Mouse (Mus musculus) T-helper 17 cell (primary cell): ENCODE measurements around the gene Rgs17.
"Not testable (repeated sequence)": the region's sequence is repeated elsewhere in the genome, so short reads cannot be mapped to it uniquely, and the experiment has no call there.

Source experiments
- in situ Hi-C, 2 experiments: fragments of 300-600 bp; cut with MboI, MseI; formaldehyde crosslinking; loops; 1 replicate in 1 of 2; 2 replicates in 1 of 2; pipeline ENCODE4 v1.15.1; 2025; ENCODE audit warnings: high pct_unique_total_duplicates in 2 of 2

The Rgs17 gene

GRCm38 (mm10) chr10:5922294-5922828, at the start of gene Rgs17:
Gene Rgs17, minus strand, starts transcription at chr10:5922400.
- in situ Hi-C loops, result no loop called here

DNA sequence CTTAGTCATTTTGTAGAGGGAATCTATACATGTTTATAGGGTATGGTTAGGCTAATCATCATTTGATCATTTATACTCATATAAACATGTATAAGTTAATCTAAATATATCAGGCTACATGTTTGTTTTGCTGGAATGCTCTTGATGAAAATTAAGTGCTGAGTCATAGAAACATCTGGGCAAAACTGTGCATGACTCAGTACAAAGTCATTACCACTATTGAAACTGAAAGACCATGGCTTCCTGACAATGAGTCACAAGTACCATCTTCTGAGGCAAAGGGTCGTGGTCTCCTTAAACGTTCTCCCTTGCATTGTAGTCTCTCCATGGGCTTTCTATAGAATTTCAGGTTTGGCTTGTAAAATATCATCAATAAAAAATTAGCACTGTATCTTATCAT, 45.5 kb upstream of the Rgs17 start:
- in situ Hi-C loops, result no loop called here

DNA sequence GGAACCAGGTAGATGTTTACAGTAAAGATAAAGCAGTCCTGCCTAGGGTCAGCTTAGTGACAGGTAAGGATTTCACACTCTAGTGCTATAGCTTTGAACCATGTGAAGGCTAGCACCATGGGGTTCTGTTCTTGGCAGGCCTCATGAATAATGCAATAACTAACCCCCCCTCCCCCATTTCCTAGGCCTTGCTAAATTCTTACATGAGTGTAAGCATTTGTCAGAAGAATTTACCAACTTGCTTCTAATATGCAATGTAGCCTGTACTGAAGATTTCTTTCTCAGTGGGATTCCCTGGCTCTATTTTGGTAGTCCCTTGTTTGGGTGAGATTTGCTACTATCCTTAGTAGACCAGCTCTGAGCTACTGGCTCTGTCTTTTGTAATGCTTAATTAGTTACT, 31.6 kb upstream of the Rgs17 start:
- in situ Hi-C loops, result not testable (repeated sequence)

GRCm38 (mm10) chr10:5924261-5924660, 2.1 kb upstream of the Rgs17 start:
- in situ Hi-C loops, result no loop called here

DNA sequence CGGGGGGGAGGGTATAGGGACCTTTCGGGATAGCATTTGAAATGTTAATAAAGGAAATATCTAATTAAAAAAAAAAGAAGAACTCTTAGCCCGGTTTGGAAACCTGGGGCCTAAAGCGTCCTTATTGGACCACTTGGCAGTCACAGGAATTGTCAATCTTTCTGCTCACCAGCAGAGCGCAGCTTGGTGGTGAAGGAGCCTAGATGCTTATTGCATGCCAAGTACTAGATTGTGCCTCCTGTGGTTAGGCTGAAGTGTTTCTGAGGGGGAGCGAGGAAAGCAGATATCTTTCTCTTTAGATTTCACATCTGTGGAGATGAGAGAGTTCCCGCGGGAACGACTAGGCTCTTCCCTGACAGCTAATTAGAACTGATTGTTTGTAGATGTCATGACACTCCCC, 896 bp upstream of the Rgs17 start:
- in situ Hi-C loops, result no loop called here

- in situ Hi-C loops, result no loop called here
Observed at GRCm38 (mm10) chr10:5921771-5922170, 429 bp downstream of the Rgs17 start.

DNA sequence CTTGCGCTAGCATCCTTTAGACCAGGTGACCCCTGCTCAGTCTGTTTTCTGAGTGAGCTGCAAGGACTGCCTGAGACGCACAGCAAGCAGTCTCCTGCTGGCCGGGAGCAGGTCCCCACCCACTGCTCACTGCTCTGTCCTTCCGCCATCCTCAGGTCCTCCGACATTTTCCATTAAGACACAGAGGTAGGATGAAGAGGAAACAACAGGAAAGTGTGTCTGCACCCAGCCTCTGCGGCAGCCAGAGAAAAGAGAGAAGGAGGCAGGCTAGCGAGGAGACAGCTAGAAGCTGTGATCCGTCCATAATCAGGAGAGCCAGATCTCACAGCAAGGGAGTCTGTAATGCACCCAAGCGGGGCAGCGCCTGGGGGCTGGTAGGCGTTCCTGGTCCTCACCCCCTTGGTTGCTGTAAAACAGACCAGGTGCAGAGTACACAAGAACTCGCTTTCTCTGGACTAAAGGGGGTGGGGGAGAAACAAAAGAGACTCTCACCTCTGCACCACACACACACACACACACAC, 1.1 kb downstream of the Rgs17 start:
- in situ Hi-C loops, result no loop called here

- in situ Hi-C loops, result no loop called here
Observed at GRCm38 (mm10) chr10:5904399-5904798, 17.8 kb downstream of the Rgs17 start.

DNA sequence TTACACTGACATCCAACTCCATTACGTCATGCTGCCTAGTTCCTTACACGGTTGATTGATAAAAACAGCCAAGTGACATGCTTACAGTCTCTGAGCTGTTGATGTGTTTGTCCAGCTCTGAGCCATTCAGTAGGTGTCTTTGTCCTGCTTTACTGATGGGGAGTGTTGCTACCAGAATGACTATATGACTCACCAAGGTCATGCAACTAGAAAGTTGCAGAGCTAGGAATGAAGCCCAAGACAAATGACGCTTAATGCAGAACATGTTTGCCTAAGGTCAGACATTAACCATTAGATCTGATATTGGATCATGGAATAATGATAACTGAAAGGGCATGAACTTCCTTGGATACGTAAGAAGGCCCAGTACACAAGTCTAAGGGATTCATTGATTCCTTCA, 20.4 kb downstream of the Rgs17 start:
- in situ Hi-C loops, result no loop called here

GRCm38 (mm10) chr10:5900731-5901130, 21.5 kb downstream of the Rgs17 start:
- in situ Hi-C loops, result no loop called here

- in situ Hi-C loops, result no loop called here
Observed at GRCm38 (mm10) chr10:5877106-5877505, 45.1 kb downstream of the Rgs17 start.

- in situ Hi-C loops, result no loop called here
Observed at GRCm38 (mm10) chr10:5871081-5871480, 51.1 kb downstream of the Rgs17 start.

DNA sequence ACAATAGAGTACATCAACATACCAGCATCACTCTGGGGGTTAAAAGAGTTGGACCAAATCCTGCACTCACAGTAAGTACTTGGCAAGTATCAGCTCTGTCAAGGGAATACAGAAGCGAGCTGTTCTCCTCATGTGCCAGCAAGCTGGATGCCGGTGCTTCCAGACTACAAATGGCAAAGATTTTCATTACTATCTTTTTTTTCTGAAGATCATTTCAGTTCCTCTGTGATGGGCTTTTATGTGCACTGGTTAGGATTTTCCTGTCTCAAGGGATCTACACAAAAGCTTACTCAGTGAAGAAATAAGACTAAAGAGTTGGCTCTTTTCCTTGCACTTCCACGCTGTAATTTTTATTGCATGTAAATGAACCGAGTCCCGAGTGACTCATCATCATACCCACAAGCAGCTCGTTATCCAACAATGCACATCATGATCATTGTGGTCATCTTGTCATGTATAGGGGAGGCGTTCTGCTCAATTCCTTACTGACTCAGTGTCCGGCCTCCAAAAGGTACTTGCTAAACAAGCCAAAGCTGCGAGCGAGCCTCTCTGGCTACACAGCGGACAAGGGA, 54.1 kb downstream of the Rgs17 start:
- in situ Hi-C loops, result no loop called here

DNA sequence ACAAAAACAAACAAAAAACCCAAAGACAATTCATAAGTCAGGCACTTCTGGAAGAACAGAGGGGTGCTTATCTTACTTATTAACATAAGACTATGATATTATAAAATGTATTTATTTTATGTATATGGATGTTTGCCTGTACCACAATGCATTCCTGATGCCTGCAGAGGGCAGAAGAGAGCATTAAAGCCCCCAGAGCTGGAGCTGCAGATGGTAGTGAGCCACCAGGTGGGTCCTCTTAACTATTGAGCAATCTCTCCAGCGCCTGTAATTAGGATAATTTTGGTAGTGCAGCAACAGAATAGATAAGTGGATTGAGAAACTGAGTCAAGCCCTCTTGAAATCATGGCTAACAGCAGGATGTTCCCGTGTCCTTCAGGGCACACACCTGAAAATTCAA, 56.2 kb downstream of the Rgs17 start:
- in situ Hi-C loops, result no loop called here

DNA sequence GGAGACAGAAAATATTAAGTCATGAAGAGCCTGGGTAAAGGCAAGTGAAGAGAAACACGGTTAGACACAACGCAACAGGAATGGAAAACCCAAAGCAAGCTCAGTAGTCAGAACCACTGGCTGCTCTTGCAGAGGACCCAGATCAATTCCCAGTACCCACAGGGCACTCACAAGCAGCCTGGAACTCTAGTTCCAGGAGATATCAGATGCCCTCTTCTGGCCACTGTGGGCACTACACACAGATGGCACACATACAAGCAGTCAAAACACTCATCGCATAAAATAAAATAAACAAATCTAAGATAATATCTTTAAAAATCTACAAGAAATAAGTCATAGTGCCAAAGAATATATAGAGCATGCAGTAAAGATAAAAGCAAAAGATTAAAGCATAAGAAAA, 59.5 kb downstream of the Rgs17 start:
- in situ Hi-C loops, result no loop called here

GRCm38 (mm10) chr10:5860849-5861248, 61.4 kb downstream of the Rgs17 start:
- in situ Hi-C loops, result no loop called here

- in situ Hi-C loops, result no loop called here
Observed at GRCm38 (mm10) chr10:5859729-5860128, 62.5 kb downstream of the Rgs17 start.

DNA sequence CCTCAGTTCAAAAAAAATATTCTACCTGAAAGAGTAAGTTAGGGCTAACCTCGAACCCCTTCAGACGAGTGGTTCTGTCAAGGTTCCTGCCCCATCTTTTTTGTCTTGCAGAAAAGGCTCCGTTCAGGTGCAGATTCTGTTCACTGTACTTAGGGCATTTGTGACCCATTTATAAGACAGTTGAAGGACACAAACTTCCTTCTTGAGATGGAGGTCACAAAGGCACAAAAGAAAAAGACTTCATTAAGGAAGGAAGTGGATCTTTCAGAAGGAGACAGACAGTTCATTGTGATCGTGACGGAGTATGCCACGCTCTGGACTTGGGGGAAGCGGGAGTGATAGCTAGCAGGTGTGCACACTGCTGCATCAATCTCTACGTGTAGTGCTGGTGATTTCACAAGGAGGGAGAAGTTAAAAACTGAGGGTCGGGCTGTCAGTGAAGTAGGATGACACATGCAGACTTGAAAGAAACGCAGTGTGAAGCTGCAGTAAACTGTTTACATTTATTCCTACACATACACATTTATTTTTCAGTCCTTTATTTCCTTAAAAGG, 64.1 kb downstream of the Rgs17 start:
- in situ Hi-C loops, result no loop called here

DNA sequence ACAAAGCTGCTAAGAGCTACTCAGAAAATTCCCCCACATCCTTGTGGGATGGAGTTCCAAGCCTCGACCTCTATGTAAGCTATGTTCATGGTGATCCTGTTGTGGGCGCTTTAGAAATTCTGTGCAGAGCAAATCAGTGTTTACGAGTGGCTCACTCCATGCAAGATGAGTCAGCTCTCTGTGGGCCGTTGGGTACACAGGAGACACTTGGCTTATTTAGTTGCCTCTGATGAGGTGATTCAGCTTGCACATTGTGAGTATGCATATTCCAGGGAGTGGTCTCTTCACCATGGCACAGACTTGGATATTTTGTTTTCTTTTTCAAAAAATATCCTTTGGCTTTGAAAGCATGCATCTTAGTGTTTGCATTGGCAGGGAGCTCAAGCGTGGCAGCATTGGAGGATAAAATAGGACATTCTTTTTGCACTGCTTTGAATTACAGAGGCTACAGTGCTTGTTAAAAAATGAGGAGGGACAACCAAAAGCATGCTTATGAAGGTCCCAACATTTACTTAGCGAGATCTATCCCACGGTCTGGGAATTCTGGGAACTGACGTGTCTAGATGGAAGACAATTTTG, 68.8 kb downstream of the Rgs17 start:
- in situ Hi-C loops, result no loop called here

- in situ Hi-C loops, result no loop called here
Observed at GRCm38 (mm10) chr10:5846939-5847338, 75.3 kb downstream of the Rgs17 start.

DNA sequence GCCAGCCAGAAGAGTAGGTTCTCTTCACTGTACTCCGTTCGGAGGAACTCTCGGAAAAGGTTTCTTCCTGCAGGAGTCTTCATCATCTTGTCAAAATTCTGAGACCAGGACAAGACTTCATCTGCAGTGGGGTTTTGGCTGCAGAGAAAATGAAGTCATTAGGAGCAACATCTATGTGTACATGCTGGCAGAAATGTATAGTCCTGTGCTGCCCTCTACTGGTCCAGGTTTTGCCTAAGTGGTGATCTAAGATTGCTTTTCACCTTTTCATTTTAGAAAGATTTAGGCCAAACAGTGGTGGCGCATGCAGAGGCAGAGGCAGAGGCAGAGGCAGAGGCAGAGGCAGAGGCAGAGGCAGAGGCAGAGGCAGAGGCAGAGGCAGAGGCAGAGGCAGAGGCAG, 80.8 kb downstream of the Rgs17 start:
- in situ Hi-C loops, result no loop called here

GRCm38 (mm10) chr10:5826336-5827025, 95.7 kb downstream of the Rgs17 start:
- in situ Hi-C loops, result loop anchor here (10.0 kb wide), 2 partner anchors 1158 to 1852 kb away; partner anchors contain the start of gene Mthfd1l (in 1 of the 2)
